Mouse (Mus musculus) heart, adult 2 months (tissue): ENCODE measurements at regions not wholly inside any gene's neighbourhood (a gene's known extent, or its start where the extent isn't known, plus 50 kb on each side); places are given as distances from the start of the nearest gene placed in this dataset.

ENCODE experiments used
- CTCF ChIP-seq: fragments of 200-600 bp; IDR thresholded peaks from 2 replicates; pipeline ENCODE4 v1.8.1; 2022; ENCODE audit warnings: antibody characterized with exemption, mild to moderate bottlenecking, moderate library complexity
- POLR2A ChIP-seq: fragments of 200-500 bp; IDR thresholded peaks from 2 replicates; pipeline ENCODE4 v1.6.1; 2011; ENCODE audit warnings: mild to moderate bottlenecking, low read depth, low read length, control low read depth; ENCODE audit not compliant: insufficient read depth

DNA sequence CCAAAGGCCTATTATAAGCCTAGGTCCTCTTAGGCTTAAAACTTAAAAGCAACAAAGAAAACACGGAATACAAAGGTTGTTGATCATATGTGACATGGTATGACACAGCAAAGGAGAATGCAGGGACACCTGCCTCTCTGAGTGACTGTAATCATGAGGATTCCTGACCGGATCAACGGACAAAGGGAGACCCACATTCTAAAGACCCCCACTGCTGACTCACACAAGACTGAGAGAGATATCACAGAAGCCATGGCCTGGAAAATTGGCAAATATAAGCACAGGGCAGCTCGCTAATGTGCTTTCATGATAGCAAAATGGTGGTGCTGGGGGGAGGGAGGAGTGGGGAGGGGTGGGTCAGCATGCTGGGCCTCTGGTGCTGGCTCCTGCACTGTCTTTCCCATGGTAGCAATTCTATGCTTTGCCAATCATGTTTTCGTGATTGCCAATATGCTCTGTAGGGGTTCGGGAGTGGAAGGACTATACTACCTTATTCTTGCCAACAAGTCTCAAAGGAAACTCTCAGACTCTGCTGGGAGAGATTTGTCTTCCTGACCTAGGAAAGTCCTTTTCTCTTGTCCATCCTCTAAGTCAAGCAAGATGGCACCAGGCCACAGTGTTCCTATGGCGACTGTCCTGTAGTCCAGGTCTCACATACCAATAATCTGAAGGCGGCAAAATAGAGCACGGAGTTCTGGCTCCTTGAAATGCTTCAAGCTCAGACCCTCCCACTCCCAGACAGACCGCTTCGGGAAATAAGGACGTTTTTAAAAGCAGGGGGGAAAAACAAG, 110.5 kb upstream of the Nav3 start:
- TF ChIP-seq POLR2A (no peak), CTCF (no peak)
